Mouse (Mus musculus) activated CD4-positive, CD25-positive, alpha-beta regulatory T cell, adult 4 months (primary cell): Measurements from ENCODE around the gene Grtp1. TPM values are rescaled to one million over a fixed set of nuclear protein-coding genes. Genes with fewer than 3 reads are reported as not detected.

Source experiments
- ATAC-seq: one replicate; pipeline ENCODE4 v1.8.0; 2017
- polyA plus RNA-seq, 2 experiments: library from polyadenylated mRNA; unstranded; fragments of 100-300 nt; shearing (Covaris generic); gene quantifications; one replicate each; pipeline ENCODE4 v1.2.1; 2017

Grtp1 gene
- polyA plus RNA-seq, 2 experiments from 2014 or later: 0.89 to 1.1 TPM

GRCm38 (mm10) chr8:13204371-13205140 is 4.1 kb upstream of the Grtp1 start:
- ATAC-seq: no peak

- no peak for ATAC-seq
Observed at GRCm38 (mm10) chr8:13203472-13203871, 3.1 kb upstream of the Grtp1 start.

- no peak for ATAC-seq
Observed at GRCm38 (mm10) chr8:13202806-13203205, 2.4 kb upstream of the Grtp1 start.

GRCm38 (mm10) chr8:13202041-13202440 is 1.6 kb upstream of the Grtp1 start:
- no peak for ATAC-seq

GRCm38 (mm10) chr8:13201013-13201334 is 554 bp upstream of the Grtp1 start:
- ATAC-seq: no peak

- ATAC-seq: no peak
Observed at GRCm38 (mm10) chr8:13199385-13200061, 897 bp downstream of the Grtp1 start.

- no peak for ATAC-seq
Observed at GRCm38 (mm10) chr8:13197493-13197892, 2.9 kb downstream of the Grtp1 start.

GRCm38 (mm10) chr8:13194818-13195217 is 5.6 kb downstream of the Grtp1 start:
- ATAC-seq: no peak

GRCm38 (mm10) chr8:13190235-13190634 is 10.2 kb downstream of the Grtp1 start:
- no peak for ATAC-seq

GRCm38 (mm10) chr8:13188857-13189256 is 11.6 kb downstream of the Grtp1 start:
- ATAC-seq: no peak

- ATAC-seq: no peak
Observed at GRCm38 (mm10) chr8:13188052-13188555, 12.3 kb downstream of the Grtp1 start.

- ATAC-seq: no peak
Observed at GRCm38 (mm10) chr8:13187638-13188037, 12.8 kb downstream of the Grtp1 start.

GRCm38 (mm10) chr8:13187229-13187628 is 13.2 kb downstream of the Grtp1 start:
- ATAC-seq: no peak

GRCm38 (mm10) chr8:13186819-13187218 is 13.6 kb downstream of the Grtp1 start:
- ATAC-seq: no peak

- no peak for ATAC-seq
Observed at GRCm38 (mm10) chr8:13181691-13181976, 18.8 kb downstream of the Grtp1 start.

- no peak for ATAC-seq
Observed at GRCm38 (mm10) chr8:13180911-13181690, 19.3 kb downstream of the Grtp1 start.

GRCm38 (mm10) chr8:13180408-13180807 is 20.0 kb downstream of the Grtp1 start:
- ATAC-seq: no peak

- no peak for ATAC-seq
Observed at GRCm38 (mm10) chr8:13179948-13180347, 20.5 kb downstream of the Grtp1 start.

- no peak for ATAC-seq
Observed at GRCm38 (mm10) chr8:13179482-13179881, 20.9 kb downstream of the Grtp1 start.

- no peak for ATAC-seq
Observed at GRCm38 (mm10) chr8:13178137-13178536, 22.3 kb downstream of the Grtp1 start.

GRCm38 (mm10) chr8:13177173-13177852 is 23.1 kb downstream of the Grtp1 start:
- ATAC-seq: no peak

GRCm38 (mm10) chr8:13175650-13176049 is 24.8 kb downstream of the Grtp1 start:
- ATAC-seq: no peak

GRCm38 (mm10) chr8:13174811-13175210 is 25.6 kb downstream of the Grtp1 start:
- no peak for ATAC-seq
